Mouse (Mus musculus) layer of hippocampus, postnatal 36 days (tissue): ENCODE data around the gene Cop1. TPM values are rescaled to one million over a fixed set of nuclear protein-coding genes. Genes with fewer than 3 reads are reported as not detected.
A peak's percentile ranks its signal among the peaks of the same experiment; 100 is the strongest.

Experiments
- DNase-seq, 2 experiments: peaks; one replicate each; pipeline ENCODE4 v3.0.0; 2022
- total RNA-seq, 2 experiments: library from RNA; stranded (reverse); gene quantifications; 2 replicates each; pipeline ENCODE4 v1.2.3; 2021

Gene Cop1
- total RNA-seq, 2 experiments from 2014 or later: 138 to 144 TPM

GRCm38 (mm10) chr1:159290859-159291258 is 58.7 kb downstream of the Cop1 start:
- no peak for DNase-seq

- no peak for DNase-seq
Observed at GRCm38 (mm10) chr1:159301418-159302082, 69.4 kb downstream of the Cop1 start.

GRCm38 (mm10) chr1:159313625-159314024 is 81.5 kb downstream of the Cop1 start:
- DNase-seq: no peak

GRCm38 (mm10) chr1:159322586-159322985 is 90.5 kb downstream of the Cop1 start:
- DNase-seq: no peak

- no peak for DNase-seq
Observed at GRCm38 (mm10) chr1:159331008-159331407, 98.9 kb downstream of the Cop1 start.

GRCm38 (mm10) chr1:159334157-159334556 is 102.0 kb downstream of the Cop1 start:
- DNase-seq: no peak

- no peak for DNase-seq
Observed at GRCm38 (mm10) chr1:159342355-159342754, 110.2 kb downstream of the Cop1 start.

GRCm38 (mm10) chr1:159355027-159355570 is 123.0 kb downstream of the Cop1 start:
- DNase-seq: no peak

GRCm38 (mm10) chr1:159358713-159359112 is 126.6 kb downstream of the Cop1 start:
- no peak for DNase-seq

- DNase-seq: no peak
Observed at GRCm38 (mm10) chr1:159371881-159372390, 139.8 kb downstream of the Cop1 start.

- DNase-seq: no peak
Observed at GRCm38 (mm10) chr1:159382218-159382617, 150.1 kb downstream of the Cop1 start.

GRCm38 (mm10) chr1:159382916-159383315 is 150.8 kb downstream of the Cop1 start:
- DNase-seq: no peak

GRCm38 (mm10) chr1:159386458-159386857 is 154.3 kb downstream of the Cop1 start:
- peak; percentile 42 to 48 for DNase-seq

- peak; percentile 13 to 27 for DNase-seq
Observed at GRCm38 (mm10) chr1:159388565-159389024, 156.5 kb downstream of the Cop1 start.

- peak; percentile 72 to 76 for DNase-seq
Observed at GRCm38 (mm10) chr1:159390049-159390448, 157.9 kb downstream of the Cop1 start.

GRCm38 (mm10) chr1:159392667-159393066 is 160.5 kb downstream of the Cop1 start:
- no peak for DNase-seq

- DNase-seq: peak; percentile 54 to 66
Observed at GRCm38 (mm10) chr1:159393070-159393699, 161.1 kb downstream of the Cop1 start.

- DNase-seq: no peak
Observed at GRCm38 (mm10) chr1:159393931-159394330, 161.8 kb downstream of the Cop1 start.

- peak; percentile 15 to 61 for DNase-seq
Observed at GRCm38 (mm10) chr1:159396515-159396914, 164.4 kb downstream of the Cop1 start.
